Mouse (Mus musculus) hindbrain, embryonic 12.5 days (tissue): Measurements from ENCODE around the gene Cyp2d9. TPM values are rescaled to one million over a fixed set of nuclear protein-coding genes. Genes with fewer than 3 reads are reported as not detected.
"Not testable (repeated sequence)": the region's sequence is repeated elsewhere in the genome, so short reads cannot be mapped to it uniquely, and the experiment has no call there.

Experiments used
- ATAC-seq: fragments of 200-750 bp; cut with Nextera tagmentation; 2 replicates; pipeline ENCODE4 v1.8.0; 2017; ENCODE audit warnings: moderate TSS enrichment; ENCODE audit not compliant: low FRiP score
- H3K27ac ChIP-seq: fragments of 300-500 bp; sonication (generic); 2 replicates; pipeline ENCODE4 v1.5.1; 2016; ENCODE audit warnings: mild to moderate bottlenecking
- H3K27me3 ChIP-seq: fragments of 300-500 bp; sonication (generic); 2 replicates; pipeline ENCODE4 v1.6.1; 2016; ENCODE audit warnings: mild to moderate bottlenecking
- H3K36me3 ChIP-seq: fragments of 300-500 bp; sonication (generic); 2 replicates; pipeline ENCODE4 v1.6.1; 2016; ENCODE audit warnings: mild to moderate bottlenecking
- H3K4me1 ChIP-seq: fragments of 300-500 bp; sonication (generic); 2 replicates; pipeline ENCODE4 v1.6.1; 2016
- H3K4me2 ChIP-seq: fragments of 300-500 bp; sonication (generic); replicated peaks from 2 replicates; pipeline ENCODE4 v1.6.1; 2016; ENCODE audit warnings: mild to moderate bottlenecking
- H3K4me3 ChIP-seq: fragments of 300-500 bp; sonication (generic); 2 replicates; pipeline ENCODE4 v1.5.1; 2016; ENCODE audit warnings: mild to moderate bottlenecking
- H3K9ac ChIP-seq: fragments of 300-500 bp; sonication (generic); 2 replicates; pipeline ENCODE4 v1.6.1; 2016; ENCODE audit warnings: mild to moderate bottlenecking, moderate library complexity
- H3K9me3 ChIP-seq: fragments of 300-500 bp; sonication (generic); replicated peaks from 2 replicates; pipeline ENCODE4 v1.6.1; 2016; ENCODE audit warnings: mild to moderate bottlenecking
- WGBS: fragments of 180-500 bp; shearing (Covaris S2); methylation state at CpG from one replicate; pipeline ENCODE4 v1.1.7; 2016; 5-methylcytosine and 5-hydroxymethylcytosine counted together
- polyA plus RNA-seq: library from polyadenylated mRNA; unstranded; fragments of >200 nt; fragmentation: Nextera tagmentation; extraction: Ambion mirVana; gene quantifications from 2 replicates; pipeline ENCODE4 v1.2.1, GENCODE M21; 2016

Cyp2d9 gene
- polyA plus RNA-seq: not detected in 2 replicates

GRCm38 (mm10) chr15:82433137-82433536 lies at the start of gene Cyp2d9:
Gene Cyp2d9, plus strand, starts transcription at chr15:82433437.
- no peaks in the 10 kb centered on the region for H3K27me3 ChIP-seq
- no peak within 1 kb of the TSS for H3K9ac ChIP-seq
- H3K27ac ChIP-seq: no peak within 1 kb of the TSS
- H3K9me3 ChIP-seq: peaks cover 13% of the 10 kb centered on the region
- no peaks in the 10 kb centered on the region for H3K4me1 ChIP-seq
- H3K4me3 ChIP-seq: no peak within 1 kb of the TSS
- no peak within 1 kb of the TSS for H3K4me2 ChIP-seq
- ATAC-seq: no peak
- H3K36me3 ChIP-seq: no peaks in the 10 kb centered on the region

- no peaks in the 10 kb centered on the region for H3K9me3 ChIP-seq
- no peaks in the 10 kb centered on the region; the same call in 1 of the 2 replicates for H3K27me3 ChIP-seq
- peaks cover 5% of the 10 kb centered on the region for H3K4me1 ChIP-seq
- no peak overlapping the region for H3K4me3 ChIP-seq
- no peak overlapping the region for H3K27ac ChIP-seq
- ATAC-seq: no peak
- no peak overlapping the region for H3K4me2 ChIP-seq
- no peaks in the 10 kb centered on the region for H3K36me3 ChIP-seq
- H3K9ac ChIP-seq: no peak overlapping the region
- 97% methylated on average over 2 of the region's 2 CpGs for WGBS
Measured at GRCm38 (mm10) chr15:82385729-82386128, 47.5 kb upstream of the Cyp2d9 start.

GRCm38 (mm10) chr15:82389916-82390315 lies 43.3 kb upstream of the Cyp2d9 start:
- not testable (repeated sequence) for H3K27ac ChIP-seq, H3K36me3 ChIP-seq, H3K9ac ChIP-seq, H3K4me1 ChIP-seq, H3K4me3 ChIP-seq, H3K27me3 ChIP-seq, H3K9me3 ChIP-seq, ATAC-seq, H3K4me2 ChIP-seq
- WGBS: 94% methylated on average over 10 of the region's 10 CpGs

- H3K4me2 ChIP-seq, H3K27ac ChIP-seq, H3K4me1 ChIP-seq, H3K27me3 ChIP-seq, H3K9ac ChIP-seq, ATAC-seq, H3K4me3 ChIP-seq, H3K9me3 ChIP-seq, H3K36me3 ChIP-seq: not testable (repeated sequence)
- 87% methylated on average over 2 of the region's 2 CpGs for WGBS
Measured at GRCm38 (mm10) chr15:82393922-82394321, 39.3 kb upstream of the Cyp2d9 start, which contains the start of gene Cyp2d11. Gene Cyp2d11, minus strand, starts transcription at chr15:82394022.

GRCm38 (mm10) chr15:82395955-82396354 lies 37.3 kb upstream of the Cyp2d9 start:
- not testable (repeated sequence) for H3K36me3 ChIP-seq, H3K4me3 ChIP-seq, H3K4me2 ChIP-seq, H3K4me1 ChIP-seq, H3K9me3 ChIP-seq, H3K27ac ChIP-seq, H3K27me3 ChIP-seq, ATAC-seq, H3K9ac ChIP-seq
- 94% methylated on average over 3 of the region's 3 CpGs for WGBS

- no peaks in the 10 kb centered on the region for H3K4me1 ChIP-seq
- WGBS: 46% methylated on average over 2 of the region's 2 CpGs
- H3K4me2 ChIP-seq: no peak overlapping the region
- H3K9me3 ChIP-seq: no peaks in the 10 kb centered on the region
- no peak for ATAC-seq
- H3K27ac ChIP-seq: no peak overlapping the region
- H3K27me3 ChIP-seq: no peaks in the 10 kb centered on the region
- no peak overlapping the region for H3K4me3 ChIP-seq
- H3K36me3 ChIP-seq: no peaks in the 10 kb centered on the region
- no peak overlapping the region for H3K9ac ChIP-seq
Measured at GRCm38 (mm10) chr15:82401516-82401915, 31.7 kb upstream of the Cyp2d9 start.

GRCm38 (mm10) chr15:82402106-82402505 lies 31.1 kb upstream of the Cyp2d9 start:
- no peaks in the 10 kb centered on the region for H3K4me1 ChIP-seq
- H3K27ac ChIP-seq: no peak overlapping the region
- H3K27me3 ChIP-seq: no peaks in the 10 kb centered on the region
- no peaks in the 10 kb centered on the region for H3K9me3 ChIP-seq
- H3K4me3 ChIP-seq: no peak overlapping the region
- no peak for ATAC-seq
- H3K36me3 ChIP-seq: no peaks in the 10 kb centered on the region
- no peak overlapping the region for H3K9ac ChIP-seq
- no peak overlapping the region for H3K4me2 ChIP-seq

GRCm38 (mm10) chr15:82402741-82403140 lies 30.5 kb upstream of the Cyp2d9 start:
- no peaks in the 10 kb centered on the region for H3K36me3 ChIP-seq
- no peaks in the 10 kb centered on the region for H3K9me3 ChIP-seq
- no peak overlapping the region for H3K4me2 ChIP-seq
- no peak overlapping the region for H3K9ac ChIP-seq
- H3K27ac ChIP-seq: no peak overlapping the region
- ATAC-seq: no peak
- H3K4me3 ChIP-seq: no peak overlapping the region
- 87% methylated on average over 6 of the region's 6 CpGs for WGBS
- no peaks in the 10 kb centered on the region for H3K27me3 ChIP-seq
- no peaks in the 10 kb centered on the region for H3K4me1 ChIP-seq

GRCm38 (mm10) chr15:82403606-82404005 lies 29.6 kb upstream of the Cyp2d9 start:
- H3K9me3 ChIP-seq: no peaks in the 10 kb centered on the region
- H3K27me3 ChIP-seq: no peaks in the 10 kb centered on the region
- WGBS: 90% methylated on average over 9 of the region's 9 CpGs
- H3K4me2 ChIP-seq: no peak overlapping the region
- H3K9ac ChIP-seq: no peak overlapping the region
- H3K36me3 ChIP-seq: no peaks in the 10 kb centered on the region
- no peak overlapping the region for H3K27ac ChIP-seq
- H3K4me3 ChIP-seq: no peak overlapping the region
- H3K4me1 ChIP-seq: no peaks in the 10 kb centered on the region
- ATAC-seq: no peak

- Histone ChIP-seq H3K4me1 (no peaks in the 10 kb centered on the region), H3K4me2 (no peak overlapping the region), H3K4me3 (no peak overlapping the region), H3K9me3 (no peaks in the 10 kb centered on the region), H3K27me3 (no peaks in the 10 kb centered on the region), H3K27ac (no peak overlapping the region), H3K9ac (no peak overlapping the region), H3K36me3 (no peaks in the 10 kb centered on the region)
- WGBS: 90% methylated on average over 3 of the region's 3 CpGs
- ATAC-seq: no peak
Measured at GRCm38 (mm10) chr15:82404163-82404562, 29.1 kb upstream of the Cyp2d9 start.

GRCm38 (mm10) chr15:82406981-82407380 lies 26.3 kb upstream of the Cyp2d9 start, which contains the start of gene Cyp2d10:
Gene Cyp2d10, minus strand, starts transcription at chr15:82407195.
- Histone ChIP-seq H3K4me2 (no peak within 1 kb of the TSS), H3K27me3 (no peaks in the 10 kb centered on the region), H3K27ac (no peak within 1 kb of the TSS), H3K4me1 (no peaks in the 10 kb centered on the region), H3K9ac (no peak within 1 kb of the TSS), H3K4me3 (no peak within 1 kb of the TSS), H3K9me3 (no peaks in the 10 kb centered on the region), H3K36me3 (no peaks in the 10 kb centered on the region)
- WGBS: 94% methylated on average over 6 of the region's 6 CpGs
- no peak for ATAC-seq

- 87% methylated on average over 4 of the region's 4 CpGs for WGBS
Measured at GRCm38 (mm10) chr15:82407536-82407935, 25.7 kb upstream of the Cyp2d9 start.

More at GRCm38 (mm10) chr15:82407536-82407935, 25.7 kb upstream of the Cyp2d9 start:
- Histone ChIP-seq H3K27ac (no peak overlapping the region), H3K9ac (no peak overlapping the region), H3K4me1 (no peaks in the 10 kb centered on the region), H3K36me3 (no peaks in the 10 kb centered on the region), H3K4me2 (no peak overlapping the region), H3K27me3 (no peaks in the 10 kb centered on the region), H3K9me3 (no peaks in the 10 kb centered on the region), H3K4me3 (no peak overlapping the region)
- no peak for ATAC-seq
